Mouse (Mus musculus): ENCODE data around the gene Aff2.

Aff2 gene

GRCm38 (mm10) chrX:69744962-69745597 lies 385.0 kb downstream of the Aff2 start:
- DNase-seq (ENCODE audit: low read depth in 2 of 2, low spot score in 2 of 2), result no peak

- no peak for DNase-seq (ENCODE audit: low read depth in 2 of 2, low spot score in 2 of 2)
Measured at GRCm38 (mm10) chrX:69801890-69802439, 441.9 kb downstream of the Aff2 start.

GRCm38 (mm10) chrX:69802481-69802880 lies 442.4 kb downstream of the Aff2 start:
- no peak for DNase-seq (ENCODE audit: low read depth in 2 of 2, low spot score in 2 of 2)

DNA sequence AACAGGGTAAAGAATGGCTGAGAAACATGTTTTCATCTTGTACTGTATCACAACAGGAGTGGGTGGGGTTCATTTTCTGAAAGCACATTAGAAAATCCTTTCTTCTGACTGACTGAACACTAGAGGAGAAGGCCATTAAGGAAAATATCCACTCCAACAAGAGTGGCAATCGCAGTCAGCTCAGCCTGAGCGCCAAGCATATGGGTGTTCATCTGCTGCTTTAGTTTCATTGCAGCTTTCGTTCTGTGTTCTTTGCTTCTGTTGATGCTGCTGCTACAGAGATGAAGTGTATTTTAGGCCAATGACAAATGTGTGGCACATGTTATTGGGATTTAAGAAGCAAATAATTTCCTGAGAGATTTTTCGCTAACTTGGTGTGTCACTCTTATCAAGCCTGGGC lies 451.7 kb downstream of the Aff2 start:
- no peak for DNase-seq (ENCODE audit: low read depth in 2 of 2, low spot score in 2 of 2)

- no peak for DNase-seq (ENCODE audit: low read depth in 2 of 2, low spot score in 2 of 2)
Measured at GRCm38 (mm10) chrX:69815054-69815453, 455.0 kb downstream of the Aff2 start.

DNA sequence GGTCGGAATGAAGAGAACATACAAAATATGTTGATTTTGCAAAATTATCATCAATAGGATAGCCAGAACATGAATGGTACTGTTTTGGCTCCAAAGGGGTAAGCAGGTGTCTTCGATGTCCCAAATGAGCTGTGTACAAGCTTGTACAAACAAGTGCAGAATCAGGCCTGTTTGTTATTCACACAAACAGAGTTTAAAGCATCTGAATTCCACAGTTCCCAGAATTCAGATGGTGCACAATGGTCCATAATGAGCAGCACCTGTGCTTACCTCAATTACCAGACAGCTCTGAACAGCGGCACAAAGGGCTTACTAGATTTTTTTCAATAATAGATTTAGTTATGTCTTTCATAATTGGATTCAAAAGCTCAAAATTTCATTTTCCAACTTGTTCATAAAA lies 457.6 kb downstream of the Aff2 start:
- no peak for DNase-seq (ENCODE audit: low read depth in 2 of 2, low spot score in 2 of 2)

DNA sequence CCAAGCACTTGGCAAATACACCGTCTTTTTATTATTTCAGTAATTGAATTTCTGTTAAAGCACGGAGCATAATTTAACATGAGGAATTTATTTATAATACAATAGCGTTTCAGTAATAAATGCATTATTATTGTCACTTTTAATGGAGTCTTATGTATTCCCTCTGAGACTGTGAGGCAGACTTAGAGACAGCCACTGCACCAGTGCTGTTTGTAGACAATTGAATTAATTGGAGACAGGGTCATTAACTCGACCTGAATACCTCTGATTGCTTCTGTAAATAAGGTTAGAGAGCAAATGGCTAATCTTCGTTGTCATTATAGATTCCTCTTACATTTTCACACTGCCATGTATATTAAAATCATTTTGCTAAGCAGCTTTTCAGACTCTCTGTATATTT lies 458.1 kb downstream of the Aff2 start:
- DNase-seq (ENCODE audit: low read depth in 2 of 2, low spot score in 2 of 2), result no peak

- no peak for DNase-seq (ENCODE audit: low read depth in 2 of 2, low spot score in 2 of 2)
Measured at GRCm38 (mm10) chrX:69867601-69868000, 507.5 kb downstream of the Aff2 start.

- no peak for DNase-seq (ENCODE audit: low read depth in 2 of 2, low spot score in 2 of 2)
Measured at GRCm38 (mm10) chrX:69891713-69892112, 531.6 kb downstream of the Aff2 start.
